Mouse (Mus musculus): Measurements from ENCODE around the gene Zfp981.

DNA sequence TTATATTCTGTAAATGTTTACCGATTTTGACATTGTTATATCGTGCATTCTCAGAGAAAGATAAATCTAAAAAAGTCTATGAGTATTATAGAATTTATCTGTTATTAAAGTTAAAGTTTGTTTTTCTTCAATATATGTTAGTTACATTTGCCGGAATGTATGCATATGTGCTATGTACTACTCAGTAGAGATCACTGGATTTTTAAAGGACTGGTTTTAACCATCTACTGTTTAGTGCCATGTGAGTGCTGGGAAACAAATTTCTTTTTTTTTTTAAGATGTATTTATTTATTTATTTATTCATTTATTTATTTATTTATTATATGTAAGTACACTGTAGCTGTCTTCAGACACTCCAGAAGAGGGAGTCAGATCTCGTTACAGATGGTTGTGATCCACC is 32.7 kb downstream of the Zfp981 start:
- TF ChIP-seq CTCF (IDR thresholded peaks at IDR 0.05; ENCODE audit: low read depth, low read length) (no peak), POLR2A (IDR thresholded peaks at IDR 0.05; ENCODE audit: borderline replicate concordance, low read depth, low read length) (no peak)

Data from bone marrow macrophage, adult 2 months (primary cell).